Mouse (Mus musculus) ovary, postnatal 36 days (tissue): ENCODE results near the gene St6galnac3.

Experiments used
- DNase-seq: peaks from one replicate; pipeline ENCODE4 v3.0.0; 2022; ENCODE audit warnings: low spot score, mixed read lengths

The St6galnac3 gene

GRCm38 (mm10) chr3:153208186-153208585 lies 516.8 kb downstream of the St6galnac3 start:
- no peak for DNase-seq

DNA sequence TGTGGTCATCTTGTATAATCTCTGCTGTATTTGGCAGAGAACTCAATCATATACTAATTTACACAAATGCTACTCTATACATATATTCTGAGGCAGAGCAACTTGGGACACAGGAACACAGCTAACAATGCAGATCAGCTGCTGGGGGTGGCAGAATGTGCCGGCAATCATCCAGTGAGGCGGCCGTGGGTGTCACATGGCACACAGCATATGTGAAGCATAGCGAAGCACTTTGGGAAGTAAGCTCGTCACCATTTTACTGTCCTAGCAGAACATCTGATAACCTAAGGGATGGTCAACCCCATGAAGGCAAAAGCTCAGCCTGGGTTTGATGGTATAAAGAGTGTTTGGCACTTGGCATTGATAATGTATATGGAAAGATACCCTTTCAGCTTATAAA lies 520.9 kb downstream of the St6galnac3 start:
- DNase-seq, result no peak

DNA sequence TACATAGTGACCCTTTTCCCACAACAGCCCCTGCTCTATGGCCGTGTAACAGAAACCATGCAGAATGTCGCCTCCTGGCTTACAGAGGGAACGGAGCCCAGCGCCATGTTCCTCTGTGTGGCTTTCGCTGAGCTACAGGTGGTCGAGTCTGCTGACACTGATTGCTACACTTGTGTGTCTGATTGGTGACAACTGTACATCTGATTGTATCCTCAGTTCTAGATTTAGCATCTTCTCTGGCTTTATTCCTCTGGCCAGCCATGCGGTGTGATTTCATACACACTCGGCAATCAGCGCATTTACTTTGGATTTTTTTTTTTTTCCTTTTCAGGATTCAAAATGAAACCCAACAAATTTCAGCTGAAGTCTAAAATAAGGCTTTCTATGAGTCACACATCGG lies 523.1 kb downstream of the St6galnac3 start:
- no peak for DNase-seq

DNA sequence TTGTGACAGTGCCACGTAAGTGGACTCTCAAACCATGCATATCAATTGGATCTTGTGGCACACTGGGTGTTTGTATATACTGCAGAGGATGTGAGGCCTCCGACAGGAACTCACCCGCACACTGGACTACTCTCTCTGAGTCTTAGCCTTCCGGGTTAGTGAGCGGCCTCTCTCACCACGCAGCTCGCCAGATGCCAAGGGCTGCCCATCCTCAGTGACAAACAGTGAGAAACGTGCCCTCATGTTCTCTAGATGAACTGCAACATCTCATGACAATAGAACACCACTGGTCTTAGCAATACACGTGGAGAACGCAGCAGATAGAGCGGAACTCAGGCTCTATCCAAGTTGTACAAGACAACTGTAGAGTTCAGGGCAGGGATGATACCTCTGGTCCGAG lies 524.2 kb downstream of the St6galnac3 start:
- DNase-seq, result no peak

DNA sequence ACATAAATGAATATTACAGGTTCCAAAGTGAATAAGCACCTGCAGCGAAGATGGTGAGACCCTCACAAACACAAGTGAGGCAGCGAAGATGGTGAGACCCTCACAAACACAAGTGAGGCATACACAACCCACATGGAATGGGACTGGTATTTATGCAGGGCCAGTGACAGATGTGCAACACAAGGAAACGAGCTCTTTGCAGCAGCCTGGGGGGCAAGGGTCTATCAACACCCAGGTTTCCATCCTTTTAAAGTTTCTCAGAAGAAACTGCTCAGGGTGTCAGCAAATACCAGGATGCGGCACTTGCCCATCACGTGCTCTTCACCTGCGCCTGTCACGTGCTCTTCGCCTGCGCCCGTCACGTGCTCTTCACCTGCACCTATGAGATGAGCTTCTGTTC lies 524.9 kb downstream of the St6galnac3 start:
- no peak for DNase-seq

DNA sequence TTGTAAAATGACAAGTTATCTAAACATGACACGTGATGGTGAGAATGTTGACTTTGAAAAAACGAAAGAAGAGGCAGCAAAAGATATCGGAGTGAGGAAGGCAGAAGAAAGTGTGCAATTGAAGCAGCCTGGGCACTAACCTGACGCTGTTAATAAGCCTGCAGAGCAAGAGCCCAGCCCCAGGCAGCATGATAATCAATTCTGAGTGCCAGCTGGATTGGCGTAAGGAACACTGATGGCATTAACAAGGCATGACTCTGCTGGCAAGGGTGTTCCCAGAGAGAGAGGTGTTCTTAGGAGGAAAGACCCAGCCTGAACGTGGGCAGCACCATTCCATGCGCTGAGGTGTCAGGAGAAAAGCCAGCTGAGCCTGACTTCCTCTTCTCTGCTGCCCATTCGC lies 525.7 kb downstream of the St6galnac3 start:
- DNase-seq, result no peak

DNA sequence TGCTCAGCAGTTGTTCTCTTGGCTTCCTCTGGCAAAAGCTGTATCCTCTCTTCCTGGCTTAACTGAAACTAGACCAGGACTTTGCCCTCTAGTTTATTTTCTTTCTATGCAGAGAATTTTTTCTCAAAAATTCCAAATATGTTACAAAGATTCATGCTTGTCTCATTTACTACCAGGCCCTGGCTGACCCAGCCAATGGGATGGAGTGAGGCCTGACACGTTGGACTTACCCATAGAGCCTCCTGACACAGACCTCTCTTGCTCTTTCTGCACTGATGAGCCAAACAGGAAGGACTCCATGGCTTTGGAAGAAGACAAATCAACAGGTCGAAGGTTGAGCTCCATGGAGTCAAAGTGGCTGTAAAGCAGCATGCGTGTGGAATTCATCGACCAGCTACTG lies 526.5 kb downstream of the St6galnac3 start:
- no peak for DNase-seq

- no peak for DNase-seq
Measured at GRCm38 (mm10) chr3:153193025-153193424, 531.9 kb downstream of the St6galnac3 start.

GRCm38 (mm10) chr3:153190742-153191141 lies 534.2 kb downstream of the St6galnac3 start:
- DNase-seq, result no peak

DNA sequence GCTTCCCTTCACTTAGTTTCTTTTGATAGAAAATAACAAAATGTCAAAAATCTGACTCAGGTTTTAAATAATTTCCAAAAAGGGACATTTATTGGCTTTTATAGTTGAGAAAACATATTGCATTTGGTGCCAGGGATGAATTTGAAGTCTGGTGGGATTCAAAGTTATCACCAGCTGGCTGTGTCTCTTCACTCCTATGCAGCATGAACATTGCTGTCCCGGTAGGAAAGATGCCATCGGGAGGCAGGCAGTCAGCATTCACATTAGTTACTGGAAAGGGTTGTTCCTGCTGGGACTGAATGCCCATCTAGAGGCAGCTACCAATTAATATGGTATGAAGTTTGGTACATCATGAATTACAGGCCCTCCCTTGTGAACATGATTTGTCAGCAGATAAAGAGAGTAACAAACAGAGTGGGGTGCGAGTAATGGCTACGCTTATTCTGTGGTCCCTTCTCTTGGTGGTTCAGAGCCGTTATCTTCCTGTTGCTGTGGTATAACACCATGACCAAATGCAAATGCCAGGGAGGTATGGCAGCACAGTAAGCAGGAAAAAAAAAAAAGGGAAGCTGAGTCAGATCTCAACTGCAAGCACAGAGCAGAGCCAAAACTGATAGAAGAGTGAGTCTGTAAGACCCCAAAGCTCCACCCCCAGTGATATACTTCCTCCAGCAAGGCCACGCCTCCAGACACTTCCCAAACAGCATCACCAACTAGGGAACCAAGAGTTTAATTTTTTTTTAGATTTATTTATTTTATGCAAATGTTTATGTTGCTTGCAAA lies 535.1 kb downstream of the St6galnac3 start:
- no peak for DNase-seq

- no peak for DNase-seq
Measured at GRCm38 (mm10) chr3:153188224-153188623, 536.8 kb downstream of the St6galnac3 start.

DNA sequence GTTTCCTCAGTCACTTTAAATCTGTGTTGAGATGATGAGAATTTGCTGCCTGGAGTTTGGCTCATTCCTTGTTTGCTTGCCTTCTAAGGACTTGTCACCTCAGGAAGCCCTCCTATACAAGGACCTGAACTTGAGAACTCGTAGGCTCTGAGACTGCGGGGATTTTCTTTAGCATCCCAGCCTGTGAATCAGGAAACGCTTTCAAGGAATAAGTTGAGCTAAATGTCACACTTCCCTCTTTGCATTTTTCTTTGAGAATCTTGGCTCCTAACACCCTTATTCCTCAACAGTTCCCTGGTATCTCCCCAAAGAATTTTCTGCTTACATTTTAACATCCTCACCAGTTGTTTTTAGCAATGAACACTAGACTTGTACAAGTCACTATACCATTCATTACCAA lies 539.9 kb downstream of the St6galnac3 start:
- DNase-seq, result no peak

- DNase-seq, result no peak
Measured at GRCm38 (mm10) chr3:153181242-153181641, 543.7 kb downstream of the St6galnac3 start.

- DNase-seq, result no peak
Measured at GRCm38 (mm10) chr3:153176749-153177148, 548.2 kb downstream of the St6galnac3 start.

DNA sequence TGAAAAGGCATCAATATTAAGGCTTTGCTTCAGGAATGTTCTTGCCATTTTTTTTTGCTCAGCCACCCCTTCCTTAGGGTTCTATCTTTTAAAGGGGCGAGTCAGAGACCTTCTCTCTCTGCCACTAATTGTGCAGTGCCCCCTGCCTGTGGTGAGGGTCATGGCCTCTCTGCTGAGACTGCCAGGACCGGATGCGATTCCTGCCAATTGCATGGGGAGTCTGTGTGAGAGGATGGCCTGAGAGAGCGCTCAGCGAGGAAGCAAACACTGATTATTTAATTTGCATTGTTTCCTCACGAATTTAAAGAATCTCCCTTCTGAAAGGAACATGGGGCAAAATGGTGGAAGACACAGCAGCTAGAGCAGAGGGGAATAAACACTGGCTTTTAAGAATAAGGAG lies 548.6 kb downstream of the St6galnac3 start:
- no peak for DNase-seq

DNA sequence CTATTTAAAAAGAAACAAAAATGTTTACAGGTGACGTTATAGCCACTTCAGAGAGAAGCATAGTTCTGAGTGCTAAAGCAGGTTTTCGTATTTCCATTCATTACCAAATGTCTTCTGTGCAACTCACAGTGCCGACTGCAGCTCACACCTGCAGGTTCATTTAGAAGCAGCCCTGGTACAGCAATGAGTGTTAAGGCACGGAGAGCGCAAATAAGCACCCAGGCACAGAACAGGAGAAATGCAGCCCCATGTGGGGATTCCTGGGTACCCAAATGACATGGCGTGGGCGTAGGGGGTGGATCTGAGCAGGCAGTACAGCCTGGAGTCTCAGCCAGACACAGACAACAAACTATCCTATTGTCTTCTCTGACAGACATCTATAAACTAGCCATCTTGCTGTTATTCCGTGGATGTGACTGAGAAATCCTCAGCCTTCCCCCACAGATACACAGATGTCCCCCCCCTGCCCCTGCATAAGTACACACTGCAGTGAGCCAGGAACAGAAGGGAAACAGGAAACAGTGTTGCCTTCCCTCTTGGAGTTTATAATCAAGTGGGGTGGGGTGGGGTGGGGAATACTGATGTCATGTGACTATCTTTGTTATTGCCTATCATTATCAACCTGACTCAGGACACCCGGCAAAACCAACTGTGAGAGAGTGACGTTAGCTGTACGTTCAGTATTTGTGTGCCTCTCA lies 550.5 kb downstream of the St6galnac3 start:
- DNase-seq, result no peak

DNA sequence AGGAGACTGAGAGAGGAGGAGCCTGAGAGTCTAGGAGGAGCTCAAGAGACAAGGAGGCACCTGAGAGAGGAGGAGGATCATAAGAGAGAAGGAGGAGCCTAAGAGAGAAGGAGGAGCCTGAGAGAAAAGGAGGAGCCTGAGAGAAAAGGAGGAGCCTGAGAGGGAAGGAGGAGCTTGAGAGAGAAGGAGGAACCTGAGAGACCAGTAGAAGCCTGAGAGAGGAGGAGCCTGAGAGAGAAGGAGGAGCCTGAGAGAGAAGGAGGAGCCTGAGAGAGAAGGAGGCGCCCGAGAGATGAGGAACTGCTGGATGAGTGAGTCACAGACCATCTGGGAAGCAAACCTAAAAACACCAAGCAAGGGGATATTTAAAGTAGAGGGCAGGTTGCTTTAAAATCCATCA lies 551.4 kb downstream of the St6galnac3 start:
- no peak for DNase-seq

DNA sequence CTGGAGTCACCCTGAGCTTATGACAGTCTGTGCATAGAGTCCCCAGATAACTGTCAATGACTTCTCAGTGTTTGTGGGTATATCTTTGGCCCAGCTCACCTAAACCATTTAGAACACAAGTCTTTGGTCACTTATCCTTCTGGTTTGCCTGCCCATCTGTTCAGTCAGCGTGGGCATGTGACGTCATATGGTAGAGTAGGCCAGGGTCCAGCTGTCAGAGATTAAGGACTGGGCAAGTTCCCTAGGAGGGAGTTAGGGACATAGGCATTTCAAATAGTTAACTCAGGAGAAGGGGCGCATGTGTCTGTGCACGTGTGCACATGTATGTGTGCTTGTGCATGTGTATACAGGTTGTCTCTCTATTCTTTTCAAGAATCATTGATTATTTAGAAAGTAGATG lies 554.8 kb downstream of the St6galnac3 start:
- DNase-seq, result no peak

DNA sequence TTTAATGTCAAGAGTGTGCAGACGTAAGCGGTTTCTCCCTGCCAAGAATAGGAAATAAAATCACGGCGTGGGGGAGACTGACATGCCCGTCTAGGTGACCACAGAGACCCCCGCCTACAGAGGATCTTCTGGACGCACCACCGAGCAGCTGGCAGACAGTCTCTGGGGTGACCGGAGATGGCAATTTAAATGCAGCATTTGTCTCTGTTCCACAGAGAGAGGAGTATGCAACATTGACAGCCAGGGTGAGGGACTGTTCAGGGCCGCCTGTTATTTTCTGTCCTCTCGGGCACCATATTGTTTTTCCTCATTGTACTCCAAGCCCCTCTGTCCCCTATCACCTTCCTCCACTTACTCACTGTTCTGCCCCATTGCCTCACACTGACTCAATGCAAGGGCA lies 555.2 kb downstream of the St6galnac3 start:
- DNase-seq, result no peak

DNA sequence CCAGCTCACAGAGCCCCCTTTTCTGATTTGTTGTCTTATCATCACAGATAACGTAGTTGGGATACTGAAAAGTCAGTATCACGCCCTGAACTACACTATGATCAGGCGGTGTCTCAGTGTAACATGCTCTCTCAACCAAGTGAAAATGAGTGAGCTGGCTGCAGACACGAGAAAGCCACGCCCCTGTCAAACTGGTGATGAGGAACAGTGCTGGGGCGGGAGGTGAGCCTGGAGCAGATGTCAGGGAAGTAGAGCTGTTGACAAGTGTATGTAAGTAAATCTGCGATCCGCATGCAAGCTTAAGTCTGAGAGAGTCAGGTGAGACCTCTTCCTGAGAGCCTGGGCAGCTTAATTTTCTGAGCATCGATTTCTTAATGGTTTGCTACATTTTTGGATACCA lies 563.3 kb downstream of the St6galnac3 start:
- DNase-seq, result no peak

GRCm38 (mm10) chr3:153160683-153161082 lies 564.3 kb downstream of the St6galnac3 start:
- DNase-seq, result no peak

GRCm38 (mm10) chr3:153148887-153149286 lies 576.1 kb downstream of the St6galnac3 start:
- DNase-seq, result peak; percentile 21
